In genomic region chr6:73269374-73269773, GRCm38 (mm10) we compare ENCODE assay signal across 11 mouse cellular contexts.
"Had no signal": no experiment of that assay in that cellular context is flagged by ENCODE, and none has a peak within 500 bp of the region (broad histone marks: within the 10 kb centered on the region; RNA-seq: fewer than 3 reads in every experiment).

No protein-coding gene starts in this region.

- H3K27me3 ChIP-seq: liver, embryonic 15.5 days; midbrain, embryonic 13.5 days; neural tube, embryonic 15.5 days had no signal

- DNase-seq: kidney, adult 9 months; layer of hippocampus, adult 9-11 months; lung, adult 2 months; lung, postnatal 36 days; thymus, postnatal 4 days had no signal

- ATAC-seq: lung, postnatal 0 days; midbrain, embryonic 13.5 days had no signal

- H3K27ac ChIP-seq: kidney, postnatal 0 days; liver, embryonic 15.5 days; midbrain, embryonic 13.5 days; neural tube, embryonic 15.5 days had no signal

- H3K4me1 ChIP-seq: liver, embryonic 15.5 days; midbrain, embryonic 13.5 days; neural tube, embryonic 15.5 days had no signal

- H3K4me3 ChIP-seq: liver, embryonic 15.5 days; midbrain, embryonic 13.5 days; myocyte; neural tube, embryonic 15.5 days had no signal
